Mouse (Mus musculus) lung, adult 2 months (tissue): ENCODE measurements around the gene Bloc1s2. TPM values are rescaled to one million over a fixed set of nuclear protein-coding genes. Genes with fewer than 3 reads are reported as not detected.
A peak's percentile ranks its signal among the peaks of the same experiment; 100 is the strongest.

ENCODE experiments used
- DNase-seq: peaks from one replicate; pipeline ENCODE4 v3.0.0; 2022
- H3K4me1 ChIP-seq: fragments of 200-500 bp; 2 replicates; pipeline ENCODE4 v1.6.1; 2011; ENCODE audit warnings: low read length; ENCODE audit not compliant: control insufficient read depth, insufficient read depth
- H3K4me3 ChIP-seq: fragments of 200-500 bp; replicated peaks from 2 replicates; pipeline ENCODE3; 2011; ENCODE audit warnings: low read depth, mild to moderate bottlenecking, control low read depth, low read length; ENCODE audit errors: extremely low read depth
- CTCF ChIP-seq: fragments of 200-500 bp; IDR thresholded peaks from 2 replicates; pipeline ENCODE4 v1.5.1; 2011; ENCODE audit warnings: mild to moderate bottlenecking, low read length, control low read depth; ENCODE audit not compliant: insufficient read depth
- POLR2A ChIP-seq: fragments of 200-500 bp; IDR thresholded peaks from 2 replicates; pipeline ENCODE4 v1.6.1; 2011; ENCODE audit warnings: low read depth, mild to moderate bottlenecking, control low read depth, low read length, borderline replicate concordance; ENCODE audit errors: extremely low read depth
- WGBS: fragments of 180-500 bp; shearing (Covaris S2); methylation state at CpG from one replicate; pipeline ENCODE4 v1.1.7; 2018; 5-methylcytosine and 5-hydroxymethylcytosine counted together
- polyA plus RNA-seq: library from polyadenylated mRNA; depleted of rRNA; stranded (reverse); fragments of >200 nt; gene quantifications from 2 replicates; pipeline ENCODE4 v1.2.3, GENCODE M21; 2012; rRNA removed

Bloc1s2 gene
- polyA plus RNA-seq, 1 experiment = 19.7 TPM

GRCm38 (mm10) chr19:44106831-44107660 is 39.2 kb downstream of the Bloc1s2 start, which contains the start of gene Chuk:
Gene Chuk, minus strand, starts transcription at chr19:44107480.
- peaks cover 2% of the 10 kb centered on the region; the same call in 1 of the 2 replicates for H3K4me1 ChIP-seq
- DNase-seq = peak; percentile 97
- TF ChIP-seq CTCF = no peak
- TF ChIP-seq POLR2A = peak; percentile 82; the same call in 1 of the 2 replicates
- WGBS = under 1% methylated on average over 67 of the region's 67 CpGs
- H3K4me3 ChIP-seq = peak within 1 kb of the TSS; percentile 64

DNA sequence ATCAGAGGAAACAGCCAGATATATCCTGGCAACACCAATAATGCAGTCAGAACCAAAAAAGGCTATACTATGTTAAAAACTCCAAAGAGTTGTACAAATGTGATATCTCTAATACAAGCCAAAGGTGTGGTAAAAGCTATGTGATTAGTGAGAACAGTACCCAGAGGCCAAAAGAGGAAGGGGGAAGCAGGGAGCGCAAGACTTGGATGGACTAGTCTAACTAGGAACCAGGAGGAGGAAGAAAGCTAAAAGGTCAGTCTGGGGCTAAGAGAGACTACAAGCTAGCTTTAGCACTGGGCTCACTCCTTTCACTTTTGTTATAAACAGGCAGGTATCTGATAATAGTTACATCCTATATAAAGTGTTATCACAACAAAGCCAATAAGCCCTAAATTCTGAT is 41.9 kb downstream of the Bloc1s2 start:
- Histone ChIP-seq H3K4me3 (no peak overlapping the region), H3K4me1 (peaks cover 2% of the 10 kb centered on the region; the same call in 1 of the 2 replicates)
- 82% methylated on average over 1 of the region's 1 CpGs for WGBS
- no peak for DNase-seq
- TF ChIP-seq POLR2A (no peak), CTCF (no peak)

GRCm38 (mm10) chr19:44103001-44103400 is 43.2 kb downstream of the Bloc1s2 start:
- H3K4me1 ChIP-seq = peaks cover 2% of the 10 kb centered on the region; the same call in 1 of the 2 replicates
- H3K4me3 ChIP-seq = no peak overlapping the region
- no peak for DNase-seq
- no peak for TF ChIP-seq CTCF
- no peak for TF ChIP-seq POLR2A
- 72% methylated on average over 3 of the region's 3 CpGs for WGBS

DNA sequence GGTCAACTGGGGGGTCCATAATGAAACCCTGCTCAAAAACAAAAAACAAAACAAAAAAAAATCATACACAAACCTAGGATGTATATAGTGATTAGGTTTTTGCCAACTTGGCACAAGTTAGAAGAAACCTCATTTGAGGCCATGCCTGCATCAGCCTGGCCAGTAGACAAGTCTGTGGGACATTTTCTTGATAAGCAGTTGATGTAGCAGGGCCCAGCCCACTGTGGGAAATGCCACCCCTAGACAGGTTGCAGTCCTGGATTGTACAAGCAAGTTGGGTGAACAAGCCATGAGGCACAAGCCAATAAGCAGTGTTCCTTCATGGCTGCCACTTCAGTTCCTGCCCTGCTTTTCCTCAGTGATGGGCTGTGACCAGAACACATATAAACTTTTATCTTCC is 45.4 kb downstream of the Bloc1s2 start:
- H3K4me3 ChIP-seq = no peak overlapping the region
- TF ChIP-seq POLR2A (no peak), CTCF (no peak)
- H3K4me1 ChIP-seq = no peaks in the 10 kb centered on the region; the same call in 1 of the 2 replicates
- no peak for DNase-seq

Other genes starting within 250 kb of the Bloc1s2 start
- 17.1 and 18.6 TPM in 2 replicates for gene Dnmbp, start 206.3 kb downstream of the Bloc1s2 start, polyA plus RNA-seq
- gene Cpn1, start 159.9 kb downstream of the Bloc1s2 start, polyA plus RNA-seq = 4.3 and 5.0 TPM in 2 replicates
- gene Cyp2c23, start 117.2 kb downstream of the Bloc1s2 start, polyA plus RNA-seq = 0.53 and 0.65 TPM in 2 replicates
- gene Erlin1, start 76.7 kb downstream of the Bloc1s2 start, polyA plus RNA-seq = 6.5 and 7.0 TPM in 2 replicates
- 10.2 and 16.1 TPM in 2 replicates for gene Chuk, start 39.0 kb downstream of the Bloc1s2 start, polyA plus RNA-seq
- 3.6 and 7.5 TPM in 2 replicates for gene Cwf19l1, start 10.6 kb downstream of the Bloc1s2 start, polyA plus RNA-seq
- gene Pkd2l1, start 46.0 kb upstream of the Bloc1s2 start, polyA plus RNA-seq = 0.03 and 0.06 TPM in 2 replicates
- 0.14 TPM in 1 of 2 replicates, not detected in the other for gene Scd3, start 56.8 kb upstream of the Bloc1s2 start, polyA plus RNA-seq
- gene Scd2, start 147.2 kb upstream of the Bloc1s2 start, polyA plus RNA-seq = 289 and 384 TPM in 2 replicates
- 0.46 and 0.97 TPM in 2 replicates for gene Scd4, start 186.6 kb upstream of the Bloc1s2 start, polyA plus RNA-seq